Mouse (Mus musculus): ENCODE results near the gene Adamts14.

- TF ChIP-seq CTCF (IDR thresholded peaks at IDR 0.05) (no peak), EP300 (IDR thresholded peaks at IDR 0.05; ENCODE audit: insufficient read depth, low read depth, low read length) (no peak), POLR2A (IDR thresholded peaks at IDR 0.05; ENCODE audit: insufficient read depth, low read depth, low read length) (no peak)
These were observed 32.9 kb downstream of the Adamts14 start for GRCm38 (mm10) chr10:61240108-61240920.
